Mouse (Mus musculus): ENCODE measurements at regions not wholly inside any gene's neighbourhood (a gene's known extent, or its start where the extent isn't known, plus 50 kb on each side); places are given as distances from the start of the nearest gene placed in this dataset.

DNA sequence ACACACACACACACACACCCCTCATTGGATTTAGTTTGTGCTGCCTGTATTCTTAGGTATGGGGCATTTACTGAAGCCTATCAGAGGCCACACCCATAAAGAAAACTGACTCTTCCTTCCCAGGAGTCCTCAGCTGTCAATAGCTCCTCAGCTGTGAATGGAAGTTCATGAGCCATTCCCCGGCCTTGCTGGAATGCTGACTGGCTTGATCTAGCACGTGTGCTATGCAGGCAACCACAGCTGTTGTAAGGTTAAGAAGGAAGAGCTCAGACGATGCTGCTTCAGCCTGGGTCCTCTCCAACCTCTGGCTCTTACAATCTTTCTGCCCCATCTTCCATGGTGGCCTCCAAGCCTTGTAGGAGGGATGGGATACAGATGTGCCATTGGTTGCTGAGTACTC, 226.7 kb downstream of the Skap2 start:
- TF ChIP-seq POLR2A (IDR thresholded peaks at IDR 0.05; ENCODE audit: borderline replicate concordance, low read depth, low read length) (no peak), CTCF (IDR thresholded peaks at IDR 0.05; ENCODE audit: low read depth, low read length) (no peak)

Data from bone marrow macrophage, adult 2 months (primary cell).